Mouse (Mus musculus) heart, embryonic 11.5 days (tissue): ENCODE measurements at regions not wholly inside any gene's neighbourhood (a gene's known extent, or its start where the extent isn't known, plus 50 kb on each side); places are given as distances from the start of the nearest gene placed in this dataset.
"Not testable (repeated sequence)": the region's sequence is repeated elsewhere in the genome, so short reads cannot be mapped to it uniquely, and the experiment has no call there.

ENCODE experiments used
- ATAC-seq: fragments of 200-750 bp; cut with Nextera tagmentation; replicated peaks from 2 replicates; pipeline ENCODE4 v1.8.0; 2017; ENCODE audit warnings: moderate library complexity; ENCODE audit not compliant: insufficient number of reproducible peaks, low FRiP score, low TSS enrichment
- H3K27ac ChIP-seq: fragments of 300-500 bp; sonication (generic); 2 replicates; pipeline ENCODE4 v1.5.1; 2014; ENCODE audit warnings: mild to moderate bottlenecking, low read depth, low read length
- H3K27me3 ChIP-seq: fragments of 300-500 bp; sonication (generic); 2 replicates; pipeline ENCODE4 v1.6.1; 2014; ENCODE audit warnings: mild to moderate bottlenecking, low read length, mixed read lengths; ENCODE audit not compliant: control insufficient read depth, insufficient read depth
- H3K36me3 ChIP-seq: fragments of 300-500 bp; sonication (generic); 2 replicates; pipeline ENCODE4 v1.6.1; 2014; ENCODE audit warnings: mild to moderate bottlenecking, low read length, moderate library complexity, mixed read lengths; ENCODE audit not compliant: control insufficient read depth, insufficient read depth
- H3K4me1 ChIP-seq: fragments of 300-500 bp; sonication (generic); 2 replicates; pipeline ENCODE4 v1.6.1; 2014; ENCODE audit warnings: low read length; ENCODE audit not compliant: control insufficient read depth, insufficient read depth
- H3K4me2 ChIP-seq: fragments of 300-500 bp; sonication (generic); 2 replicates; pipeline ENCODE4 v1.6.1; 2014; ENCODE audit warnings: mild to moderate bottlenecking, moderate library complexity
- H3K4me3 ChIP-seq: fragments of 300-500 bp; sonication (generic); 2 replicates; pipeline ENCODE4 v1.5.1; 2014; ENCODE audit warnings: low read depth, low read length
- H3K9ac ChIP-seq: fragments of 300-500 bp; sonication (generic); 2 replicates; pipeline ENCODE4 v1.6.1; 2014; ENCODE audit warnings: mild to moderate bottlenecking, low read depth, low read length, moderate library complexity
- H3K9me3 ChIP-seq: fragments of 300-500 bp; sonication (generic); replicated peaks from 2 replicates; pipeline ENCODE4 v1.6.1; 2016; ENCODE audit warnings: low read length; ENCODE audit not compliant: control insufficient read depth
- WGBS: fragments of 180-500 bp; shearing (Covaris S2); extraction: QIAGEN DNeasy Blood & Tissue Kit; methylation state at CpG from one replicate; pipeline ENCODE4 v1.1.7; 2014; ENCODE audit not compliant: insufficient replicate concordance; 5-methylcytosine and 5-hydroxymethylcytosine counted together

- no peak overlapping the region for H3K4me3 ChIP-seq
- H3K4me2 ChIP-seq, result no peak overlapping the region
- H3K27ac ChIP-seq, result no peak overlapping the region
Observed at GRCm38 (mm10) chr13:111309848-111310692, 55.3 kb downstream of the Actbl2 start.

GRCm38 (mm10) chr13:111310693-111311045 lies 55.9 kb downstream of the Actbl2 start:
- Histone ChIP-seq H3K9me3 (peaks cover 3% of the 10 kb centered on the region; the same call in 1 of the 2 replicates), H3K27ac (no peak overlapping the region), H3K4me3 (no peak overlapping the region), H3K36me3 (no peaks in the 10 kb centered on the region), H3K27me3 (no peaks in the 10 kb centered on the region), H3K9ac (no peak overlapping the region), H3K4me2 (no peak overlapping the region), H3K4me1 (no peaks in the 10 kb centered on the region)
- ATAC-seq, result no peak
- 88% methylated on average over 1 of the region's 1 CpGs for WGBS

More at GRCm38 (mm10) chr13:111309848-111310692, 55.3 kb downstream of the Actbl2 start:
- ATAC-seq, result no peak
- Histone ChIP-seq H3K27me3 (no peaks in the 10 kb centered on the region), H3K9me3 (peaks cover 3% of the 10 kb centered on the region; the same call in 1 of the 2 replicates), H3K36me3 (no peaks in the 10 kb centered on the region), H3K9ac (no peak overlapping the region), H3K4me1 (no peaks in the 10 kb centered on the region)
- WGBS, result 84% methylated on average over 14 of the region's 14 CpGs

- 71% methylated on average over 3 of the region's 3 CpGs for WGBS
- H3K27me3 ChIP-seq, H3K9ac ChIP-seq, H3K27ac ChIP-seq, ATAC-seq, H3K36me3 ChIP-seq, H3K4me1 ChIP-seq, H3K9me3 ChIP-seq, H3K4me3 ChIP-seq, H3K4me2 ChIP-seq: not testable (repeated sequence)
Observed at GRCm38 (mm10) chr13:111313506-111313905, 58.7 kb downstream of the Actbl2 start.

DNA sequence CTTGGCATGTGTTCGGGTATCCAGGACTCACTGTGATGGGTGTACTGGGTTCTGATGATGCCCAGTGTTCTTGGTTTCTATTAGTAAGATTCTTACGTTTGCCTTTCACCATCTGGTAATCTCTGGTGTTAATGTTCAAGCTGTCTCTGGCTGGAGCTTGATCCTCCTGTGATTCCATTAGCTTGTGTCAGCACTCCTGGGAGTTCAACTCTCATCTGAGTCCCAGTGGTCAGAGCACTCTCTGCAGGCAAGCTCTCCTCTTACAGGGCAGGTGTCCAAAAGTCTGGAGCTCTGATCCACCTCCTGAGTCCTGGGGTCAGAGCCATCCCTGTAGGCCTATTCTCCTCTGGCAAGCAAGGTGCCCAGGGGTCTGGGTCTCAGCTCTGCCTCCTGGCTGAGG lies 63.1 kb downstream of the Actbl2 start:
- H3K27ac ChIP-seq, H3K27me3 ChIP-seq: not testable (repeated sequence)
- WGBS, result 72% methylated on average over 2 of the region's 2 CpGs

GRCm38 (mm10) chr13:111323206-111323605 lies 68.4 kb downstream of the Actbl2 start:
- Histone ChIP-seq H3K27ac (no peak overlapping the region), H3K9ac (no peak overlapping the region), H3K27me3 (no peaks in the 10 kb centered on the region), H3K4me2 (no peak overlapping the region), H3K4me1 (no peaks in the 10 kb centered on the region), H3K4me3 (no peak overlapping the region), H3K36me3 (no peaks in the 10 kb centered on the region), H3K9me3 (no peaks in the 10 kb centered on the region)
- 55% methylated on average over 8 of the region's 8 CpGs for WGBS
- no peak for ATAC-seq

More for the DNA sequence above, 63.1 kb downstream of the Actbl2 start:
- H3K9me3 ChIP-seq, ATAC-seq, H3K9ac ChIP-seq, H3K36me3 ChIP-seq, H3K4me1 ChIP-seq, H3K4me3 ChIP-seq, H3K4me2 ChIP-seq: not testable (repeated sequence)

GRCm38 (mm10) chr13:111326096-111326665 lies 71.4 kb downstream of the Actbl2 start:
- no peak overlapping the region for H3K27ac ChIP-seq
- H3K4me2 ChIP-seq, result no peak overlapping the region
- no peaks in the 10 kb centered on the region for H3K4me1 ChIP-seq
- 54% methylated on average over 16 of the region's 16 CpGs for WGBS
- H3K9me3 ChIP-seq, result no peaks in the 10 kb centered on the region
- no peaks in the 10 kb centered on the region for H3K27me3 ChIP-seq
- H3K9ac ChIP-seq, result peak overlapping the region; percentile 22; the same call in 1 of the 2 replicates
- H3K4me3 ChIP-seq, result no peak overlapping the region
- H3K36me3 ChIP-seq, result no peaks in the 10 kb centered on the region
- no peak for ATAC-seq

DNA sequence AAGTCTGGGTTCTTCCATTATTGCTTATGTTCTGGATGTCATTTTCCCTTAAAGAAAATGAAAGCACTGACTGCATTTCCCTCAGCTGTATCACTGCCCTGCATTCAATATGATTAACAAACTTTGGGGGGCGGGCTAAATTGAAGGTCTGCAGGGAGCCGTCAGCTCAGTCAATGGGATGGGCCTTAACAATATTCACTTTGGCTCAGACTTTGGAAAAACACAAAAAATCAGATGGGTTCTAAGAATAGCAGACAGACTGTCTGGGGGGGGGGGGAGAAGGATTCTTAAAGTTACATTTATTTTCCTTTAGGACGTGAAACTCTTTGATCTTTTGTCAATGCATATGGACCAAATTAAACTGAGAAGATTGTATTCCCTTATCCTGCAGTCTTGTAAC lies 78.2 kb downstream of the Actbl2 start:
- Histone ChIP-seq H3K4me1 (no peaks in the 10 kb centered on the region; the same call in 1 of the 2 replicates), H3K4me3 (no peak overlapping the region), H3K27me3 (no peaks in the 10 kb centered on the region), H3K27ac (no peak overlapping the region), H3K4me2 (no peak overlapping the region), H3K36me3 (no peaks in the 10 kb centered on the region), H3K9ac (no peak overlapping the region), H3K9me3 (no peaks in the 10 kb centered on the region)
- no peak for ATAC-seq
- WGBS, result 70% methylated on average over 3 of the region's 3 CpGs

- no peaks in the 10 kb centered on the region for H3K27me3 ChIP-seq
- WGBS, result 82% methylated on average over 4 of the region's 4 CpGs
Observed at GRCm38 (mm10) chr13:111333851-111334250, 79.0 kb downstream of the Actbl2 start.

More at GRCm38 (mm10) chr13:111333851-111334250, 79.0 kb downstream of the Actbl2 start:
- H3K27ac ChIP-seq, result no peak overlapping the region
- H3K4me2 ChIP-seq, result no peak overlapping the region
- no peak overlapping the region for H3K4me3 ChIP-seq
- ATAC-seq, result no peak
- H3K4me1 ChIP-seq, result no peaks in the 10 kb centered on the region; the same call in 1 of the 2 replicates
- H3K9ac ChIP-seq, result no peak overlapping the region
- H3K9me3 ChIP-seq, result no peaks in the 10 kb centered on the region
- H3K36me3 ChIP-seq, result no peaks in the 10 kb centered on the region
